Mouse (Mus musculus) heart, postnatal 14 days (tissue): ENCODE results near the gene Zcwpw1. TPM values are rescaled to one million over a fixed set of nuclear protein-coding genes. Genes with fewer than 3 reads are reported as not detected.

Experiments
- DNase-seq, 2 experiments: peaks; one replicate each; pipeline ENCODE4 v3.0.0; 2021 to 2022
- intact Hi-C: fragments of 180-260 bp; cut with DNase I; formaldehyde crosslinking; loops from one replicate; pipeline ENCODE4 v1.15.1; 2025
- total RNA-seq, 2 experiments: library from RNA; stranded (reverse); gene quantifications; 2 replicates each; pipeline ENCODE4 v1.2.3; 2021

Zcwpw1 gene
- total RNA-seq, 2 experiments from 2014 or later, result 1.1 to 1.3 TPM

- no peak for DNase-seq
- intact Hi-C loops, result no loop called here
Observed at GRCm38 (mm10) chr5:137751988-137752387, 35.6 kb upstream of the Zcwpw1 start.

DNA sequence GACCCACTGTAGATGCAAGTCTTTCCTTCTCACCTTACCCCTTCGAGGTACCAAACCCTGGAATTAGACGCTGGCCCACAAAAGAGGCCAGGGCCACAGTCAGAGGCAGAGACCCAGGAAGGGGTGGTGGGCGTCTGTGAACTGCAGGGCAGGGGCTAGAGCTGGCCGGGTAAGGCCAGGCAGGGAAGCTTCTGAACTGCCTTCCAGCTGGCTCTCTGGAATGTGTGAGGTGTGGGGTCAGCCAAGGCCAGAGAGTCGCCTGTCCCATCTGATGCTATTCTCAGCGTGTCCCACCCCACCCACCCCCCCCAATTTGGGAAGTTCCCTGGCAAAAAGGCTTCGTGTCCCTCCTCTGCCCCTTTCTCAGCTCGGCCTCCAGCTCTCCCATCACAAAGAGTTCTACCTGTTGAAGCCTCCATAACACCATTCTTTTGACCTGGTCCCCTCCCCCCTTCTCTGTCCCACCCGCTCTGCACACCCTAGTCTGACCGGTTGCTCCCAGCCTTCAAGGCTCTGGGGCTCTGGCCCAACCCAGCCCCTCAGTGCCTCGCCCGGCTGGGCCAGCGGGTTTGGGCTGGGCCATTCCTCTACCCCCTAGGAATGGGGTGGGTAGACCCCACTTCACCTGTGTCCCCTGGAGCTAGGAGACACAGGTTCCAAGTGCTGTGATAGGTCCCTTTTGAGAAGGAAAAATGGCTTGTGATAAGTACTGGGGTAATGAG lies 34.3 kb upstream of the Zcwpw1 start:
- intact Hi-C loops, result no loop called here
- peak in 1 of 2 experiments; percentile 63 for DNase-seq

DNA sequence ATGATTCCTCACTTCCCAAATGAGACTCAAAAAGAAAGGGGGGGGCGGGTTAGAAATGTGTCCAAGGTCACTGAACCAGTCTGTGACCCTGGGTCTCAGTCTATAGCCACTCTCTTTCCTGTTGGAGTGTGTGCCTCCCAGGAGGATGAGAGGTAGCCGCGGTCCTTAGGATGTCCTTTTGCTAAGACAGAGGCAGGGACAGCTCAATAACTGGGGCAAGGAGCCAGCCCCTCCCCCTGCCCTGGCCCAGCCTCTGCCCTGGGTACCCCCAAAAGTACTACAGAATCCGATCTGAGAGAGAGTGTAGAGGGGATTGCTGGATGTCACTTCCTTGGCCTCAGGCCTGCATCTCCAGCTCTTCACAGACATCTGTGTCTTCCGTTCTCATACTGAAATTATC lies 32.2 kb upstream of the Zcwpw1 start:
- DNase-seq, result no peak
- intact Hi-C loops, result loop anchor here (5.0 kb wide), 1 partner anchor 243 kb away; no protein-coding TSS in a partner anchor

DNA sequence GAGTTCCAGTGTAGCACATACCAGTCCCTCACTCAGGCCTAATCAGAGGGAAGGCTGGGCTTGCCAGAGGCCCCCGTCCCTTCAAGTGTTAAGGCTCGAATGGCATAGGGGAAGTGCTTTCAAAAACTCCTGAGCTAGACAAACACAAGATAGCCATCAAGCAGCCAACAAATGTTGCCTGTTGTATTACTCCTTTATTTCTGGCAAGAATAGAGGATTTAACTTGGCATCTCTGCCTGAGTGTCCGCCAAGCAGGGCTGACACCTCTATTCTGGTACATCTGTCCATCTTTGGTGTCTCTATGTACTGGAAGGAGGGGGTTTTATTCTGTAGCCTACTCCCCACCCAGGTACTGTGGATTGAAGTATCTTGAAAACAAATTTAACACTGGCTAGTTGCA lies 31.5 kb upstream of the Zcwpw1 start:
- no peak for DNase-seq
- intact Hi-C loops, result loop anchor here (5.0 kb wide), 1 partner anchor 244 kb away; no protein-coding TSS in a partner anchor

DNA sequence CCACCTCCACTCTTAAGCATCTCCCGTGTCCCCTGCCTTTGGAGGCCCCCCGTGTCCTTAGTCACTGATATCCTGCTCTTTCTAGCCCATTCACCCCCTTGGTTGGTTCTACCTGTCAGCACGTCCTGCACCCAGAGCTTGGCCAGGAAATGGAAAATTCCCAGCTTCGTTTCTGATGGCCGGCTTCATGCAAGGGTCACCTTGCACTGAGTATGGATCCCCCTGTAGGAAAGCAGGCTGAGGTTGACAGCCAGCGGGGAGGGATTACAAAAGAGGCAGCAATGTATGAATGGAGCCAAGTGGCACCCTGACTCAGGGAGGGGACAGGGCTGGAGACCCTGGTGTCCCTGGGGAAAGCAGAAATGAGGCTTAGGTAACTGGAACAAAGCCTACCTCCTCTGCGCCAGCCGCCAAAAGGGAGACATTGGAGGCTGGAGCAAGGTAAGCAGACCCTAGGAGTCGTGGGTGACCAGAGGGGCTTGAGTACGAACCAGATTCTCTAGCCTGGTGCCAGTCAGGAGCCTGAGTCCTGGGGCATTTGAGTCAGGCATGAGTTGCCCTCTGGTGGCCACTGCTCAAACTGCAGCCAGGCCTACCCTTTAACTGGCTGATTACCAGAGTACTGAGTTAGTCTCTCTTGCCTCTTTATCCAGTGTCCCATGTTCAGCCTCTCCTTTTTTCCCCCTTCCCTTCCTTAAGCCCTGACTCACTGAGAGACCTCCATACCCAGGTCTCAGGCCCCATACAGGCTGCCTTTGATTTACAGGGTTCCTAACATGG lies 30.5 kb upstream of the Zcwpw1 start:
- intact Hi-C loops, result loop anchor here (1.0 to 5.0 kb wide), 2 partner anchors 100 to 245 kb away; no protein-coding TSS in a partner anchor
- peak; percentile 87 to 92 for DNase-seq

DNA sequence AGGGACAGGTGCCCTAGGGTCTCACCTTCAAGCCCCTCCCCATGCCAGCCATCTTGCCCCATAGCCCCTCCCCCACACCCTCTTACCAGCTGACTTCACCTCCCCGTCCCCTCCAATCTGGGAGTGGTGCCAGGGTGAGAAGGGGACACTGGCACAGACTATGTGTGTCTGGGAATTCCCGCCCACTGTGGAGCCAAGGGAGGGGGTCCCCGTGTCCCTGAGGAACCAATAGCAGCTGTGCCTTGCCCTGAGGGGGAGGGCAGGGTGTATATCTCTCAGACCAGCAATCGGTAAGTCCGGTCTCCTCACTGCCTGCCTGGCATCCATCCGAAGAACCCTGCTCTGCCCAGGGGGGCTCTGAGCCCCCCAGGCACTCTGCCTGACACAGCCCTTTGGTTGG lies 29.7 kb upstream of the Zcwpw1 start:
- peak; percentile 60 to 83 for DNase-seq
- intact Hi-C loops, result loop anchor here (1.0 to 5.0 kb wide), 2 partner anchors 101 to 246 kb away; no protein-coding TSS in a partner anchor

DNA sequence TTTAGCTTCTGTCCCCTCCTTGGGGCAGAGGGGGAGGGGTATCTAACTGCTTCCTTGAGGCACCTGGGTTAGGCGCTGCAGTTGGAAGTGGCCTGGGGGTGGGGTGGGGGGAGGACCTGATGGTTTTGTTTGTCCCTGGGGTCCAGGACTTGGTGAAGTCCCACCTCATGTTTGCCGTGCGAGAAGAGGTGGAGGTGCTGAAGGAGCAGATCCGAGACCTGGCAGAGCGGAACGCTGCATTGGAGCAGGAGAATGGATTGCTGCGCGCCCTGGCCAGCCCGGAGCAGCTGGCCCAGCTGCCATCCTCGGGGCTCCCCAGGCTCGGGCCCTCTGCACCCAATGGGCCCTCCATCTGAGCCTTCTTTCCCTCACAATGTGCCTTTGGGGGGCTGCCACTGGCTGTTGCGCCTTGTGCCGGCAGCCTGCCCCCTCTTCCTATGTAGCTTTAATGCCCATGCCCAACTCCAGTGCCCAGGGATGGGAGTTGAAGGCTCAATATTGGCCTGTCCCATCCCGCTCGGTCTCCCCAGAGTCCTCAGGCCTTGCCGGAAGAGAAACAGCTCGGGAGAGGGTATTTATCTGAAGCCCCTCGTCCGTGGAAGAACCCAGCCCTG lies 28.6 kb upstream of the Zcwpw1 start:
- DNase-seq, result no peak
- intact Hi-C loops, result loop anchor here (5.0 kb wide), 1 partner anchor 247 kb away; no protein-coding TSS in a partner anchor

GRCm38 (mm10) chr5:137759971-137760412 lies 27.6 kb upstream of the Zcwpw1 start:
- peak; percentile 86 to 91 for DNase-seq
- intact Hi-C loops, result loop anchor here (5.0 to 10.0 kb wide), 2 partner anchors 248 to 425 kb away; partner anchors contain the start of gene Slc12a9

DNA sequence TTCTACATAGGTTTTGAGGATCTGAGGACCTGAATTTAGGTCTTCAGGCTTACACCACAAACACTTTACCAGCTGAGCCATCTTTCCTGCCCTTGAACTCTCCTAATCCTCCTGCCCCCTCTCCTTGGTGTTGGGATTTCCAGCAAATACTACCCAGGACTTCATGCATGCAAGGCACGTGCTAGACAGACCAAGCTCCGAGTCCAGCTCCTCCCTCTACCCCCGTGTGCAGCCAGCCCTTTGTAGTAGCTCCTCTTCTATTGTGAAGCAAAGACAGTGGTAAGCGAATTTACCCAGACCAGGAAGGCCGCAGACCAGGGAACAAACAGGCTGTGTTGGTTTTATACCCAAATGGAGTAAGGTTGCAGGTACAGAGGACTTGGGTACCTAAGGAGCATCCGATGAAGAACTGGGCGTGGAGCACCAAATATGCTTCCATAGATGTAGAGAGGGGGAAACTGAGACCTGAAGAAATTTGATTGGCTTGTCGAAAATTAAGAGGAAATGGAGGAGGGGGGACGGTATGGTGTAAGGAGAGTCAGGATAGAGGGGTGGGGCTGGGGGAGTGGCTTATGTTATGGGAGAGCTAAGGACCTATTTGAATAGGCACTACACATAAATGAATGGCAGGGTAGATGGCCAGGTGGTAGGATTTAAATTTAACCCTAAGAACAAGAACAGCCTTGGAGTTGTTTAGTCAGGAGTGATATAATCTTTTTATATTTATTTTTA lies 22.8 kb upstream of the Zcwpw1 start:
- intact Hi-C loops, result loop anchor here (10.0 kb wide), 1 partner anchor 430 kb away; the partner anchor contains the start of gene Slc12a9
- no peak for DNase-seq

GRCm38 (mm10) chr5:137766270-137766669 lies 21.3 kb upstream of the Zcwpw1 start:
- intact Hi-C loops, result loop anchor here (10.0 kb wide), 1 partner anchor 431 kb away; the partner anchor contains the start of gene Slc12a9
- DNase-seq, result no peak

DNA sequence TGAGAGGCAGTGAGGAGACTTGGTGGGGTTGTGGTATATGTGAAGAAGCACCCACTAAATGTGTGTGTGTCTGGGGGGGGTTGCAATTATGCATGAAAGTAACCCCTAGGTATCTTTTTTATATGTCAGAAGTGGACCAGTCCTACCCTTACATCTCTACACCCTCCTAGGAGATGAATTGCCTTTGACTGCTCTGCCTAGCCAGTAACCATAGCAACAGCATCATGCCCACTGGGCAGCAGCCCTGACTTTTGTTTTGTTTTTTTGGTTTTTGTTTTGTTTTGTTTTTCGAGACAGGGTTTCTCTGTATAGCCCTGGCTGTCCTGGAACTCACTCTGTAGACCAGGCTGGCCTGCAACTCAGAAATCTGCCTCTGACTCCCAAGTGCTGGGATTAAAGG lies 19.1 kb upstream of the Zcwpw1 start:
- DNase-seq, result no peak
- intact Hi-C loops, result loop anchor here (10.0 kb wide), 1 partner anchor 434 kb away; the partner anchor contains the start of gene Slc12a9

- peak in 1 of 2 experiments; percentile 60 for DNase-seq
- intact Hi-C loops, result no loop called here
Observed at GRCm38 (mm10) chr5:137770709-137771108, 16.9 kb upstream of the Zcwpw1 start.

DNA sequence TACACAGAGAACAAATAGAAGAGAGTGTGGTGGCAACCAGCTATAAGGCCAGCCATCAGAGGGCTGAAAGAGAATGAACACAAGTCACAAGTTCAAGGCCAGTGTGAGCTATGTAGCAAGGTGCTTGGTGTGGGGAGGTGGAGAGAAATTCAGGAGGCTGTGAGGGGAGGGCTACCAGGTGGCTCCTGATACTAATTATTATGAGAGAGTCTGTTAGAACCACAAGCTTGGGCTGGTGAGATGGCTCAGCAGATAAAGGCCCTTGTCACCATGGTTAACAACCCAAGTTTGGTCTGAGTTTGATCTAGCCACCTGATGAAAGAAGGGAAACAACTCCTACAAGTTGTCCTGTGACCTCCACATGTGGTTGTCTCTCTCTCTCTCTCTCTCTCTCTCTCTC lies 14.8 kb upstream of the Zcwpw1 start:
- intact Hi-C loops, result no loop called here
- DNase-seq, result no peak

DNA sequence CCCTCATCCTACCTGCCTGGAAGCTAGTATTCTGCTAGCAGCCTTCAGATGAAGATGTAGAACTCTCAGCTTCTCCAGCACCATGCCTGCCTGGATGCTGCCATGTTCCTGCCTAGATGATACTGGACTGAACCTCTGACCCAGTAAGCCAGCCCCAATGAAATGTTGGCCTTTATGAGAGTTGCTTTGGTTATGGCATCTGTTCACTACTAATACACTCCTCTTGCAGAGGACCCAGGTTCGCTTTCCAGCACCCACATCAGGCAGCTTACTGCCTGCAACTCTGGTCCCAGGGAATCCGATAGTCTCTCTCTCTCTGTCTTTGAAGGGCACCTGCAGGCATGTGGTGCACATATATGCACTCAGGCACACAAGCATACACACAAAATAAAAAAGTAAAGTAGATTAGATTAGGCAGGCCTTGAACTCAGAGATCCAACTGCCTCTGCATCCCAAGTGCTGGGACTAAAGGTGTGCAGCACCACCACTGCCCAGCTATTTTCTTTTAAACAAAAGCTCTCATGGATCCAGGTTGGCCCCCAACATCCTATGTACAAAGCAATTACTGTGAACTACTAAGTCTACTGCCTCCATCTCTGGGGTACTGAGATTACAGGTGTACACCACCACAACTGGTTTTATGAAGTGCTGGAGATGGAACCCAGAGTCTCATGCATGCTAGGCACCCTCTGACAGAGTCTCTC lies 11.9 kb upstream of the Zcwpw1 start:
- no peak for DNase-seq
- intact Hi-C loops, result no loop called here

DNA sequence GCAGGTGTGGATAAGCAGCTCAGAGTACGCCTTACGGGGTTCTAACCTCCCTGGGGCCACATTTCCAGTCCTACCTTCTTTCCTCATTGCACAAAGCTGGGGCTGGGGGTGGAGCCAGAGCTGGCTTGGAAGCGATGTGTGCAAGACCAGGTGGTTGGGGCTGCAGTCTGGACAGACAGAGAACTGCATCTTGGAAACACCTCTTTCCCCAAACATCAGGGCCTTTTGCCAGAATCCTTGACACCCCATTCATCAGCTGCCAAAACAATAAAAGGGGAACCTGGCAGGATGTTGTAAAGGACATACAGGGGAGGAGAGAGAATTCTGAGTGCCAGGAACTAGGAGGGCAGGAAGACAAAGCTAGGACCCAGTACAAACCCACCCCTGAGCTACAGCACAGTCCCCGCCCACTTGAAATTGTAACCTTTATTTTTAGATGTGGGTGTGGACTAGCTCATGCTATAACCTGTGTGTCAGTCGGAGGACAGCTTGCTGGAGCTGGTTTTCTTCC lies 11.1 kb upstream of the Zcwpw1 start:
- no peak for DNase-seq
- intact Hi-C loops, result no loop called here

DNA sequence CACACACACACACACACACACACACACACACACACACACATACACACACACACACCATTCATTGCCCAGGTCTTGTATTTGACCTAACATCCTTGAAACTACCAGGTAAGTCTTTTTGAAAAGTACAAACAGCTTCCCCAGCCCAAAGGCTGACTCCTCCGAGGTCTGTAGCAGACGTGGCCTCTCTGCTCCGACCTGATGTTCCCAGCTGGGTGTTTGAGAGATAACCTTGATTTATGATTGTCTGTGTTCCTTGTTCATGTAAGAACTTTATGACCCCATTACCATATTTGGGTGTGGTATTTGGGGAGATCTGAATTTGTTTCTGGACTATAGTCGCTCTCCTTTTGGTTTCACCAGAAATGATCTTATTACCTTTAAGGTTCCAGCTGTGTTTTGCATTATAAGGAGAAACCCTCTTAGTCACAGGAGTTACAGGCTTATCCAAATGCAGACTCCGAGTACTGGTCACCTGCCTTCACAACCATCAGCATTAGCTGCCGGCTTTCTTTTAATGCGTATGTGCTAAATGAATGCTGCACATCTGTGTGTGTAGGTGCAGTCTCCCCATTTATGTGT lies 10.2 kb upstream of the Zcwpw1 start:
- intact Hi-C loops, result no loop called here
- no peak for DNase-seq

GRCm38 (mm10) chr5:137778635-137779034 lies 9.0 kb upstream of the Zcwpw1 start, which contains the start of gene Ppp1r35:
TSS of gene Ppp1r35 (plus strand) at chr5:137778849.
- intact Hi-C loops, result no loop called here
- peak; percentile 96 to 98 for DNase-seq

DNA sequence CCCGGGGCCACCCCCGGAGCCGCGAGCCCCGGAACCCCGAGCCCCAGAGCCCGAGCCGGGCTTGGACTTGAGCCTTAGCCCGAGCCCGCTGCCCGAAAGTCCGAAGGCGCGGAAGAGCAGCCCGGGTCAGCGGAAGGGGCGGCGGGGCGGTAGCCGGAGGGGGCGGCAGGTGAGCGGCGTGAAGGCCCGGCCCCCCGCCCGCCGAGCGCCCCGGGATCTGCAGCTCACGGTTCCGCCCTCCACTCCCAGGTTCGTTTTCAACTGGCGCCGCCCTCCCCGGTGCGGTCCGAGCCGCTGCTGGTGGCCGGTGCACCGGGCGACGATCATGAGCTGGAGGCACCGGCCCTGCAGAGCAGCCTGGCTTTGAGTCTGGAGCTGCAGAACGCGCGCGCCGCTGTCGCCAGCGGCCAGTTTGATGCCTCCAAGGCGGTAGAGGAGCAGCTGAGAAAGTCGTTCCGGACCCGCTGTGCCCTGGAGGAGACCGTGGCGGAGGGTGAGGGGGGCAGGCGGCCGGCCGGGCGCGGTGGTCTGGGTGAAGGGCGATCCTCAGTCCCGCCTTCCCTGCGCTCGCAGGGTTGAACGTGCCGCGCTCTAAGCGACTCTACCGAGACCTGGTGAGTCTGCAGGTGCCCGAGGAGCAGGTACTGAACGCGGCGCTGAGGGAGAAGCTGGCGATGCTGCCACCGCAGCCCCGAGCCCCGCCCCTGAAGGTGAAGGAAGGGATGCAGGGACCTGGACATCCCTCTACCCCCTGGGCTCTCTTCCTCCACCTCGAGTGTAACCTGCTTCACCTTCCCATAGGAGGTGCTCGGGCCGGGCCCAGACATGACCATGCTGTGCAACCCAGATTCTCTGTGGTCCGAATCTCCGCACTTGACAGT lies 8.3 kb upstream of the Zcwpw1 start:
- peak in 1 of 2 experiments; percentile 34 for DNase-seq
- intact Hi-C loops, result no loop called here
